Mouse (Mus musculus) E14TG2a.4 (cell line): ENCODE data around the gene Col6a5.

ENCODE experiments used
- CTCF ChIP-seq: conservative IDR thresholded peaks from 2 replicates; pipeline ENCODE4 v1.5.1; 2014; ENCODE audit warnings: low read length
- NANOG ChIP-seq: IDR thresholded peaks from 2 replicates; pipeline ENCODE4 v1.6.1; 2014; ENCODE audit warnings: borderline replicate concordance, low read length, mixed read lengths

GRCm38 (mm10) chr9:105838396-105839146 is 121.9 kb downstream of the Col6a5 start:
- TF ChIP-seq CTCF: peak; percentile 15; the same call in 1 of the 2 replicates
- 0 out of 2 replicates have a peak, but pooled peaks have one; percentile 6 for TF ChIP-seq NANOG
